Mouse (Mus musculus): Measurements from ENCODE around the gene Marc1. TPM values are rescaled to one million over a fixed set of nuclear protein-coding genes. Genes with fewer than 3 reads are reported as not detected.

Gene Marc1
- not detected for polyA plus RNA-seq (2017; shearing (Covaris generic))

DNA sequence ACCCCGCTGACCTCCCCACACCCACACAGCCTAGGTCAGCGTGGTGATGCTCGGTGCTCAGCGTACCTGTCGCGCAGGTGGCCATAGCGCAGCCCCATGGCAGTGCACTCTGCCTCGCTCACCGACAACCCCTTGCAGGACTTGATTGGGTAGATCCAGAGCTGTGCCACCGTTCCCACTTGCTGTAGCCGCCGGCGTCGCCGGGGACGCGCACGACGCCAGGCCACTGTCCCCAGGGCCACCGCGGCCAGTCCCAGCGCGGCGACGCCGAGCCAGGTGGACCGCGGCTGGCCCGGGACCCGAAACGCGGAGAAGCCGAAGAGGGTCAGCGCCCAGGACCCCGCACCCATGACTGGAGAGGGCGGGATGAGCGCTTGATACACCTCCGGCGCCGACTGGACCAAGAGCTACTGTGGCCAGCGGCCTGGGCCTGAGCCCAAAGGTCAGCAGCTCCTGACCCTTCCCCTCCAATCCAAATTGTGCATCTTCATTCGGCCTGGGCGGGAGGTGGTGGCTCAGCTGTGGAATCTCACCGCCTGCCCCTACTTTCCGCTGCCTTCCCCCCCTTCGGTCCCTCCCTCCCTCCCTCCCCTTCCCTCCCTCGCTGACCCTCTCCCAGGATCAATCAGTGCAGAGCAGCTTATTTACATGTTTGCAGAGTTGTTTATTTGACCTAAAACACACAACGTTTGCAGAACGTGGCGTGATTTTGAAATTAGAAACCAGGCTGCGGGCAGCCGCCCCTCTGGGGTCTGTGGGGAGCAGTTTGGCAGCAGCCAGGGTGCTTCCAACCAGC is at the start of gene Marc1:
TSS of gene Marc1 (minus strand) at position 534 of the 796 bp plus-strand sequence.

GRCm38 (mm10) chr1:184846092-184846750 is 35.1 kb upstream of the Marc1 start, which contains the start of gene Marc2:
TSS of gene Marc2 (minus strand) at chr1:184846451.

Other genes starting within 250 kb of the Marc1 start
- not detected for gene Hlx, start 78.7 kb downstream of the Marc1 start, polyA plus RNA-seq (2017; shearing (Covaris generic))
- gene Marc2, start 35.1 kb upstream of the Marc1 start, polyA plus RNA-seq (2017; shearing (Covaris generic)) = 51.3 TPM
- gene C130074G19Rik, start 71.9 kb upstream of the Marc1 start, polyA plus RNA-seq (2017; shearing (Covaris generic)) = not detected
- gene Mark1, start 188.3 kb upstream of the Marc1 start, polyA plus RNA-seq (2017; shearing (Covaris generic)) = not detected